In the genomic region with DNA sequence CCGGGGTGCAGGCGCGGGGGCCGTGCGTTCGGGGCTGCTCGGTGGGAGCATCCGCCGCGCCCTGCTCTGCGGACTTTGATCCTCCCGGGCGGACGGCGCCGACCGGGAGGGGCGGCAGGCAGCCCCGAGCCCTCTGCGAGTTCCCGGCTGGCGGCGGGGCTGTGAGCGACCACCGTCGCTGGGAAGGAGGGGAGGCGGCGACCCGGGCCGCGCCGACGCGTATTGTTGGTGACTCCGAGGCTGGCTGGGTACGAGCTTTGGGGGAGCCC, we compare ENCODE assay signal across 8 mouse cellular contexts. TPM values are rescaled to one million over a fixed set of nuclear protein-coding genes. Genes with fewer than 3 reads are reported as not detected.
DNase-seq lines count a peak whose midpoint lies in the region; ATAC-seq and TF ChIP-seq lines count a peak whose summit lies in the region.

No protein-coding gene starts in this region.

- ATAC-seq in kidney, embryonic 15.5 days (replicated peaks; ENCODE audit: low FRiP score) = peak; percentile 43
- ATAC-seq in hindbrain, postnatal 0 days = peak; percentile 30; the same call in 1 of the 2 replicates

- H3K4me3 ChIP-seq in kidney, embryonic 15.5 days (replicated peaks) = peak overlapping the region; percentile 91
- H3K4me3 ChIP-seq in brown adipose tissue, adult 24 weeks (ENCODE audit: insufficient read depth, low read depth, low read length) = peak overlapping the region; percentile 81
- peak overlapping the region; percentile 66 for H3K4me3 ChIP-seq in hindbrain, postnatal 0 days (ENCODE audit: low read length)

- no peaks in the 10 kb centered on the region for H3K9me3 ChIP-seq in kidney, embryonic 15.5 days (replicated peaks)
- no peaks in the 10 kb centered on the region for H3K9me3 ChIP-seq in hindbrain, postnatal 0 days (ENCODE audit: low read length)

- peak overlapping the region; percentile 94 for H3K27ac ChIP-seq in kidney, embryonic 15.5 days
- peak overlapping the region; percentile 84 for H3K27ac ChIP-seq in brown adipose tissue, adult 24 weeks (replicated peaks; ENCODE audit: low read depth, low read length)
- peak overlapping the region; percentile 74 for H3K27ac ChIP-seq in hindbrain, postnatal 0 days

- WGBS in kidney, embryonic 15.5 days = under 1% methylated on average over 36 of the region's 36 CpGs
- under 1% methylated on average over 28 of the region's 36 CpGs for WGBS in hindbrain, postnatal 0 days

- no peak for TF ChIP-seq CTCF in hindbrain, postnatal 0 days (IDR thresholded peaks at IDR 0.05; ENCODE audit: low read depth)

- no peaks in the 10 kb centered on the region for H3K36me3 ChIP-seq in kidney, embryonic 15.5 days
- no peaks in the 10 kb centered on the region for H3K36me3 ChIP-seq in hindbrain, postnatal 0 days (ENCODE audit: insufficient read depth, low read length)

- no peaks in the 10 kb centered on the region for H3K27me3 ChIP-seq in kidney, embryonic 15.5 days
- H3K27me3 ChIP-seq in hindbrain, postnatal 0 days (ENCODE audit: insufficient read depth, low read length) = no peaks in the 10 kb centered on the region; the same call in 1 of the 2 replicates

- peak overlapping the region; percentile 61 for H3K9ac ChIP-seq in kidney, embryonic 15.5 days
- H3K9ac ChIP-seq in hindbrain, postnatal 0 days (replicated peaks; ENCODE audit: low read length) = peak overlapping the region; percentile 58

- H3K4me2 ChIP-seq in kidney, embryonic 15.5 days = peak overlapping the region; percentile 95
- peak overlapping the region; percentile 98 for H3K4me2 ChIP-seq in hindbrain, postnatal 0 days (ENCODE audit: low read depth, low read length)

- H3K4me1 ChIP-seq in kidney, embryonic 15.5 days = peaks cover 49% of the 10 kb centered on the region
- peaks cover 9% of the 10 kb centered on the region for H3K4me1 ChIP-seq in brown adipose tissue, adult 24 weeks (ENCODE audit: control insufficient read depth, insufficient read depth, insufficient read length, low read length)
- peaks cover 12% of the 10 kb centered on the region; the same call in 1 of the 2 replicates for H3K4me1 ChIP-seq in hindbrain, postnatal 0 days (ENCODE audit: insufficient read depth, low read length)

- DNase-seq in kidney, adult 18-20 months = no peak
- DNase-seq in hindbrain, postnatal 0 days (ENCODE audit: low spot score) = no peak
- peak; percentile 74 for DNase-seq in neural tube, embryonic 10.5 days (ENCODE audit: extremely low spot score, low spot score)
- no peak for DNase-seq in frontal cortex, adult 2 months (ENCODE audit: extremely low spot score in 1 of 2, low spot score in 1 of 2)
- no peak for DNase-seq in ovary, adult 18-20 months (ENCODE audit: low spot score)
- DNase-seq in left cerebral cortex, adult 18-20 months (ENCODE audit: low spot score in 2 of 2) = no peak

RNA-seq across cellular contexts. Expression of gene Rreb1, which starts 48.7 kb away (rescaled TPM):
- polyA plus RNA-seq in kidney, embryonic 15.5 days (2015; fragmentation: Nextera tagmentation; extraction: Ambion mirVana) = 14.3 and 14.5 TPM in 2 replicates
- 17.0 and 43.1 TPM in 2 replicates for polyA plus RNA-seq in brown adipose tissue, adult 24 weeks (2012; ENCODE audit: insufficient read depth, insufficient read length, missing spikeins)
- total RNA-seq in hindbrain, postnatal 0 days (2014; rRNA removed) = 6.0 and 9.3 TPM in 2 replicates
- 2.3 and 3.2 TPM in 2 replicates for polyA plus RNA-seq in hindbrain, postnatal 0 days (2015; fragmentation: Nextera tagmentation; extraction: Ambion mirVana)
- polyA plus RNA-seq in frontal cortex, adult 2 months (2012; rRNA removed) = 35.6 and 38.2 TPM in 2 replicates
- 10 to 100 TPM; 35.5 to 42.3 TPM for total RNA-seq in left cerebral cortex, adult 18-20 months (2021)
